Mouse (Mus musculus) bone marrow macrophage, adult 2 months (primary cell): ENCODE data around the gene Tspan18.

Source experiments
- CTCF ChIP-seq: IDR thresholded peaks from 2 replicates; pipeline ENCODE4 v1.5.1; 2012; ENCODE audit warnings: low read depth, mild to moderate bottlenecking, low read length, moderate library complexity
- POLR2A ChIP-seq: IDR thresholded peaks from 2 replicates; pipeline ENCODE4 v1.6.1; 2012; ENCODE audit warnings: mild to moderate bottlenecking, low read depth, low read length, borderline replicate concordance

DNA sequence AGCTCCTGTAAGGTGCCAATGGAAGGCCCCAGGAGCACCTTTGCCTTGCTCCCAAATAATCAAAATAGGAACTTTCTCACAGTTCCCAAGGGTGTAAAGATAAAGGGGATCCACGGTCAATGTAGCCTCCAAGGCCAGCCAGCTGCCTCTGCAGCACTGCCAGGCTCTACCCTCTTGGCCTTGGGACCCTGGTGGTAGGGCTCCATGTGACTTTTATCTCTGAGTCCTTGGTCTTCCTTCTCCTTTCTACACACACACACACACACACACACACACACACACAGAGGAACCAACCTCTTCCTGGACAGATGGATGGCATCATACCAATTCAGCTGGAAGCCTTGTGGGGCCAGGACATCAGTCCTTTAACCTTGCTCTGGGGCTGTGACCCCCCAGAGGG lies 102.2 kb downstream of the Tspan18 start:
- TF ChIP-seq POLR2A (no peak), CTCF (no peak)
